Mouse (Mus musculus) adrenal gland, postnatal 4 days (tissue): ENCODE data around the gene Rasef. TPM values are rescaled to one million over a fixed set of nuclear protein-coding genes. Genes with fewer than 3 reads are reported as not detected.
A peak's percentile ranks its signal among the peaks of the same experiment; 100 is the strongest.
"Not testable (repeated sequence)": the region's sequence is repeated elsewhere in the genome, so short reads cannot be mapped to it uniquely, and the experiment has no call there.

ENCODE experiments used
- DNase-seq, 2 experiments: peaks; one replicate each; pipeline ENCODE4 v3.0.0; 2021 to 2022; ENCODE audit warnings: low spot score in 2 of 2, mixed read lengths in 2 of 2
- long read RNA-seq, 2 experiments: library from polyadenylated mRNA; stranded (forward); transcript quantifications; one replicate each; pipeline ENCODE4 v2.0.0; 2021
- total RNA-seq, 2 experiments: library from RNA; stranded (reverse); gene quantifications; 2 replicates each; pipeline ENCODE4 v1.2.3; 2021

Rasef gene
- under 1 TPM; 0.11 to 0.92 TPM for total RNA-seq
- long read RNA-seq, experiment 1, result 0 reads
- long read RNA-seq, experiment 2, result 0 reads

GRCm38 (mm10) chr4:73790260-73791185 is at the start of gene Rasef:
Rasef (minus strand) TSS chr4:73790994.
- peak in 1 of 2 experiments; percentile 3 for DNase-seq

DNA sequence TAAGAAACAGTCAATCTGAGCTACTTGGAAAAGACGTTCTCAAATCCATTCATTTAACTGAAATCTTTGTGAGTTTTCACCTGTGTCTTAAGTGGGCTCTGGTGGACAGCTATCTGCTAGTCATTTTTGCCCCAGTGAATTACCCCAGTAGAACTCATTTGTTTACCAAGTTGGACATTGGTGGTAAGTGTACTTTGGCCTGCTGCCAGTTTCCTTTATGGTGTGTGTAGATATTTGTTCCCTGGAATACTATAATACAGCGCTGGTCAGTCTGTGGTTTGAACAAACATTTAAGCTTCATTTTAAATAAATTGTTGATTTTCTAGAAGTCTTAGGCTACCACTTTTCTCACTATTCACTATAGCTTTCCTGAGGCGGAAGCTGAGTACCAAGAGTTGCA is 35.8 kb upstream of the Rasef start:
- DNase-seq, result no peak

- DNase-seq, result no peak
Measured at GRCm38 (mm10) chr4:73791186-73791540, 369 bp upstream of the Rasef start.

GRCm38 (mm10) chr4:73789534-73789933 is 1.3 kb downstream of the Rasef start:
- DNase-seq, result no peak

DNA sequence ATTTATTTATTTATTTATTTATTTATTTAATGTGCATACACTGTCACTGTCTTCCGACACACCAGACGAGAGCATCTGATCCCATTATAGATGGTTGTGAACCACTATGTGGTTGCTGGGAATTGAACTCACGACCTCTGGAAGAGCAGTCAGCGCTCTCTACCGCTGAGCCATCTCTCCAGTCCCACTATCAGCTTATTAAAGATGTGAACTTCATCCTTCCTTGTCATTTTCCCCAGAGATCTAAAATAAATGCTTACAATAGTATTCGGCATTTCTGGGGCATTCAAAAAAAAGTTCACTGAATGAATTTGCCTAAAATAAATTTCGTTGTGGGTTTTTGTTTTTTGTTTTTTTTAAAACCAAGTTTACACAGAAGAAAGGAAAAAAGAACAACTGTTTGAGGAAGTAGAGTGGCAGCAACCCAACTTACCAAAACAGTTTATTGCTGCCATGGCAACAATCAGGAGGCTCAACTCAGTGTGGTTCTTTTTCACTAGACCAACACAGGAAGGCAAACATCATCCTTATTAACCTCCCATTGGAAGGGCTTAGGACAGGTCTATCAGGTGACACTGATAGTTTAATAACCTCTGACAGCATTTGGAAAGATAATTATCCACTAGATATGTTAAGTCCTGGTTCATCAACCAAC is 2.6 kb downstream of the Rasef start:
- DNase-seq, result no peak

DNA sequence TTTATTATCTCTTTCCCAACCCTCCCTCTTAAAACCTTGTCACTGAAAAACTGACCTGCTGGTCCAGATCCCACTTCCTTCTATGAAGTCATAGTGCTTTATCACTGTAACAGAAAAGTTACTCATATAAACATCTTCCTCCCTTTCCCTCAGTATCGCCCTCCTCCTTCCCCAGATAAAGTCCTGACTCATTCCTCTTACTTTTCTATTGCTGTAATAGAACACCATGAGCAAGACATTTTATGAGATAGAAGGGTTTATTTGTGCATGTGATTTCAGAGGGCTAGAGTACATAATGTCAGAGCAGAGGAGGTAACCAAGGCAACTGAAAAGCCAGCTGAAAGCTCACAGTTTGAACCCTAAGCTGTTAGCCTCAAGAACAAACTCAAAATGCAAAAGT is 6.6 kb downstream of the Rasef start:
- DNase-seq, result no peak

GRCm38 (mm10) chr4:73781061-73781460 is 9.7 kb downstream of the Rasef start:
- DNase-seq, result no peak

DNA sequence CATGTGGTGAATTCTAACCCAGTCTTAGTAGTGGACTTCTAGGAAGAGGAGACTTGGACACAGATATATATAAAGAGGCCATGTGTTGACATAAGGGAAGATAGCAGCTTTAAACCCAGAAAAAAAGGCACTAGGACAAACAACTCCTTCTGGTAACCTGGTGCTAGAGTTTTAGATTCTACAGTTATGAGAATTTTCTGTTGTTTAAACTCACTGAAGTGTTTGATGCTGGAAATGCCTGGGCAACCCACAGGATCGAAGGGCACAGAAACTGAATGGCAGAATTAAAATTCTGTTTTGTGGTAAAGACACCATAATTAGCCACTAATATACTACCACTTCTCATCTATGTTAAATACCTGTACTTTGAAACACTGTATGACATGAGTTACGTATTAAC is 15.5 kb downstream of the Rasef start:
- DNase-seq, result no peak

DNA sequence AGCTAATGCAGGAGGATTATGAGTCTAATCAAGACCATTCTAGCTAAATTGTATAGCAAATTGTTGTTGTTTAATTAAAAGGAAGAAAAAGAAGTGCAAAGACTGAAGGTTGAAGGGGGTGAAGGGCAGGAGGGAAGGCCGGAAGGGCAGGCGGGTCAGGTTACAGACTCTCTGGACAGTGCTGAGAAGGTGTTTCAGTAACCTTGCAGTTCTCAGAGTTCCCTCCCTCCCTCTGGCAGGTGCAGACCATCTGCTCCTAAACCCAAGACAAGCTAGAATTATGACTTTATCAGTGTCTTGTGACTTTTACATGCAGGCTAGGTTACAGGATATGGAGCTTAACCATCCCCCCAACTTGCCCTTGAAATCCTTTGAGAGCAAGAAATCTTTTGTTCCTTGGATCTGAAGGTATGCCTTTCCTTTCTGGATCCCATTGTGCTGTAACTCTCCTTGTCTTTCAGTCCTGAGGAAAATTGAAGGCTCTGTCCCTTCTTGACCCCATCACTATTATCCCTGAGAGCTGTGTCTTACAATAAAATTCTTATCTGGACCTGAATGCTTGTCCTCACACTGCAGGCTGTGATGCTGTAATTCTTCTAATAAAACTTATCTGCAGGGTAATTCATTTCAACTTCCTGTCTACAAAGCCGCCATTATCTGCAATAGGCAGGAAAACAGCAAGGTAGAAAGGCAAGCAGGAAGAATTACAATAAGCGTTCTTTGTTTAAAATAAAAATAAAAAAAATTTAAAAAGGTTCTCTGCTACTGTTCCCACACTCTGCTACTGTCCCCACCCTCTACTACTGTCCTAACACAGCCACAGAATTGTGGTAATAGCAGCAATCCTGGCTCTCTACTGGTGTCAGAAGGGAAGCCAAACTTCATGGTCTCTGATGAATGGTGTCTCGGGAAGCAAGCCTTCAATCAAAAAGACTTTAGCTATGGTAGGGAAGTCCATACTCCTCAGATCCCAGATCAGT is 16.7 kb downstream of the Rasef start:
- no peak for DNase-seq

DNA sequence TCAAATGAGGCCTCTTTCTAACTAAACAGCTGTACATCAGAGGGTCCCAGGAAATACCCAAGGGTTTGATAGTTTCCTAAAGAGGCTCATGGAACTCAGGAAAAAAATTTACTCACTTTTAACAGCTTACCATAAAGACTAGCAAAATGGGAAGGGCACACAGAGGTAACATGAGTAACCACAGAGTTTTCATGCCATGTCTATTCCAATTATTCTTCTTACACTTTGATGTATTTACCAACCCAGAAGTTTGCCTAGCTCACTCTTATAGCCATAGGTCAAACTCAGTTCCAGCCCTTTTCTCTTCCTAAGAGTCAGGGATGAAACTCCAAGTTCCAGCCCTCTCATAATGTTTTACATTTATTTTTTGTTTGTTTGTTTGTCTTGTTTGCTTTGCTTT is 18.8 kb downstream of the Rasef start:
- DNase-seq, result no peak

GRCm38 (mm10) chr4:73770592-73770991 is 20.2 kb downstream of the Rasef start:
- no peak for DNase-seq

GRCm38 (mm10) chr4:73768156-73768555 is 22.6 kb downstream of the Rasef start:
- no peak for DNase-seq

DNA sequence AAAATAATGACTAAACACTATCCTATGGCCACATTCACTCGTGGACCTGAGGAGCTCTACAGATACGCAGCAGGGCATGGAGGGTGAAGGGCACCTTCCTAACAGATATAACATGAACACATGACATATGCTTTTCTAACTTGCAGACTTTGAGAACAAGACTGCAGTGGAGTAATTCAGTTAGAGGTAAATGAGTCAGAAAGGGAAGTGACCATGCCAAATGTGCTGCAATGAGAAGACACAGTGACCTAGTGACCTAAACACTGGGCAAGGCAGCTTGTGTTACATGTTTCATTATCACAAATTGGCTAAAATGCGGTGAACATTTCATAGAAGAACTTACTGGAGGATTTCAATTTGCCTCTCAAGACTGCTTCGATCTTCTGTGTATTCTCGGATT is 42.6 kb downstream of the Rasef start:
- DNase-seq, result no peak

DNA sequence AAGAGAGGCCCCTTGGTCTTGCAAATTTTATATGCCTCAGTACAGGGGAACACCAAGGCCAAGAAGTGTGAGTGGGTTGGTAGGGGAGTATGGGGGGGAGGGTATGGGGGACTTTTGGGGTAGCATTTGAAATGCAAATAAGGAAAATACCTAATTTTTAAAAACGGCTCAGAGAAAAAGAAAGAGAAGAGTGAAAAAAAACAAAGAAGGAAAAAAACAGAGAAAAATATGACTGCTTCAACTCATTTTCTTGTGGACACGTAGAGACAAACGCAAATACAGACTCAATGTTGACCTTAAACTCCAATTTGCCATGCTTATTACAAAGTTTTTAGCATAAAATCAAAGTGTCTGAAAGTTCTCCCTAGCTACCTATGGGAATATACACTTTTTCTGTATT is 51.4 kb downstream of the Rasef start:
- DNase-seq, result no peak

DNA sequence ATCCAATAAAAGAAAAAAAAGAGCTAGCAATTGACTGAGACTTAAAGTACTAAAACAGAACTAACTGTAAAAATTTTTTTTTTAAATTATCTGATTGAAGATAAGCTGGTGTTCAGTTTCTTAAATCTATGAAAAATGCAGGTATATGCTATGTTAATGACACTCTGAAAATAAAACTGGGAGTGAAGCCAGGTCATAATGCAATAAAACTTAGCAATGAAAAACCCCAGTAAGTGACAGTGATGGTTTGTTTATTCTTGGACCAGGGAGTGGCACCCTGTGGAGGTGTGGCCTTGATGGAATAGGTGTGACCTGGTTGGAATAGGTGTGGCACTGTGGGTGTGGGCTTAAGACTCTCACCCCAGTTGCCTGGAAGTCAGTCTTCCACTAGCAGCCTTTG is 71.0 kb downstream of the Rasef start:
- no peak for DNase-seq

DNA sequence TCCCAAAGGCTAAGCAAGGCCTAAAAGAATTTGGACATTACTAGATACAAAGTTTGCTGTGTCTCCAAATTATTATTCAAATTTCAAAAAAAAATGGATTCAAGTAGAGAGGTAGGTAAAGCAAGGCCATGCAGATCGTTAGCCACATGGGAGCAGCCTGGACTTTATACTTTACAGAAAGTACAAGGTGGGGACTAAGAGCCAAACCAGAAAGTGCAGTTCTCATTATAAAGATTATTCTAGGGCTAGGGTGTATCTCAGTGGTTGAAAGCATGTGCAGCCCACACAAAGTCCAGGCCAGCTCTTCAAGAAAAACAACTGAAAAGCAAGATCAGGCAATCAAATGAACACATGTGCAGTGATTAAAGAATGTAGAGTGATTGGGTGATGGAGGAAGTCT is 72.0 kb downstream of the Rasef start:
- DNase-seq, result no peak

DNA sequence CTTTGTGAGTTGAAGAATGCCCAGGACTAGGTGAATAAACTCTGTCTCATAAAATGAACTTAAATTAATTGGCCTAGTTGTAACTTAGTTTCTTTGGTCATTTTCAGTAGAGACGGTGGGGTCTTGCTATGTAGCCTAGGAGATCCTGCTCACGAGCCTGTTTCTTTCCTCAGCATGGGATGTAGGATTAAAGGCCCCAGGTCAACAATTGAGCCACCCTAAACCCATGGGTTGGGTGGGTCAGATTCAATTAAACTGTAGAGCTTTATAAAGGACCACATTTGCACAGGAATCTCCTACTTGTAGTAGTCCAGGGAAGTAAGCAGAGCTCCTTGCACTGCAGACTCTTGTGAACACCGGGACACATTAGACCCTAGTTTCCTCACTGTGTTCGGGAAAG is 107.6 kb downstream of the Rasef start, which contains the start of gene Gm428:
Gene Gm428, plus strand, starts transcription at position 301 of the 400 bp plus-strand sequence.
- not testable (repeated sequence) for DNase-seq

DNA sequence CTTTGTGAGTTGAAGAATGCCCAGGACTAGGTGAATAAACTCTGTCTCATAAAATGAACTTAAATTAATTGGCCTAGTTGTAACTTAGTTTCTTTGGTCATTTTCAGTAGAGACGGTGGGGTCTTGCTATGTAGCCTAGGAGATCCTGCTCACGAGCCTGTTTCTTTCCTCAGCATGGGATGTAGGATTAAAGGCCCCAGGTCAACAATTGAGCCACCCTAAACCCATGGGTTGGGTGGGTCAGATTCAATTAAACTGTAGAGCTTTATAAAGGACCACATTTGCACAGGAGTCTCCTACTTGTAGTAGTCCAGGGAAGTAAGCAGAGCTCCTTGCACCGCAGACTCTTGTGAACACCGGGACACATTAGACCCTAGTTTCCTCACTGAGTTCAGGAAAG is 122.7 kb downstream of the Rasef start, which contains the start of gene Gm11239:
Gene Gm11239, plus strand, starts transcription at position 301 of the 400 bp plus-strand sequence.
- DNase-seq, result not testable (repeated sequence)
